Mouse (Mus musculus): ENCODE measurements around the gene Epha6.
"Not testable (repeated sequence)": the region's sequence is repeated elsewhere in the genome, so short reads cannot be mapped to it uniquely, and the experiment has no call there.

Epha6 gene

GRCm38 (mm10) chr16:60006857-60007568 lies 598.3 kb downstream of the Epha6 start:
- in situ Hi-C loops (cut with MboI, MseI): no loop called here

DNA sequence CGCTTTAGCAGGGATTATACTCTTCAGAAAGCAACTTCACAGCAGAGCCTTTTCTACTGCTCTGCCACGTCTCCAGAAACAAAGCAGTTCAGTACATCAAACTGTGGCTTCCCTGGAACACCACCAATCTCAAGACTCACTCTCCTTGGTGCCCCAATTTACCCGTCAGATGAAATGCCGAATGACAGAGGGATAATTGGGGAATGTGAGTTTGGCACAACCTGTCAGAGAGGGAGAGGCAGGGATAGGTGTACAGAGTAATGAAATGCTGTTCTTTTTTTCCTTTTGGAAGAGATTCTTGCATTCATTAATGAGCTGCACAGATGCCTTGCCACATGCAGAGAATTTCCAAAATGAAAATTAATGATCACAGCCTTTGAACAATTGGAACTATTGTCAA lies 635.5 kb downstream of the Epha6 start:
- in situ Hi-C loops (cut with MboI, MseI): no loop called here

GRCm38 (mm10) chr16:59955731-59956130 lies 649.6 kb downstream of the Epha6 start:
- in situ Hi-C loops (cut with MboI, MseI): loop anchor here (10.0 kb wide), 1 partner anchor 449 kb away; no protein-coding TSS in a partner anchor

- in situ Hi-C loops (cut with MboI, MseI): loop anchor here (5.0 kb wide), 1 partner anchor 51 kb away; no protein-coding TSS in a partner anchor
These were observed 681.6 kb downstream of the Epha6 start for GRCm38 (mm10) chr16:59923696-59924095.

DNA sequence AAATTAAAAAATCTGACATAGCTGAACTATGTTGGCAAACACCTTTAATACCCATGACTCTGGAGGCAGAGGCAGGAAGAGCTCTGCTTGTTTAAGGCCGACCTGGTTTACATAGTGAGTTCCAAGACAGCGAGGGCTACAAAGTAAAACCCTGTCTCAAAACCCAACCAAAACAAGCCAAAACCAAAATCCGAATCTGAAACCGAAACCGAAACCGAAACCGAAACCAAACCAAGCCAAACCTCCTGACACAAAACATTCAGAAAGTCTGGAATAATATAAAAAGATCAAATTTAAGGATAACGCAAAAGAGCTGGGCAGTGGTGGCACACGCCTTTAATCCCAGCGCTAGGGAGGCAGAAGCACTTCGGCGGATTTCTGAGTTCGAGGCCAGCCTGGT lies 725.3 kb downstream of the Epha6 start:
- in situ Hi-C loops (cut with MboI, MseI): no loop called here

DNA sequence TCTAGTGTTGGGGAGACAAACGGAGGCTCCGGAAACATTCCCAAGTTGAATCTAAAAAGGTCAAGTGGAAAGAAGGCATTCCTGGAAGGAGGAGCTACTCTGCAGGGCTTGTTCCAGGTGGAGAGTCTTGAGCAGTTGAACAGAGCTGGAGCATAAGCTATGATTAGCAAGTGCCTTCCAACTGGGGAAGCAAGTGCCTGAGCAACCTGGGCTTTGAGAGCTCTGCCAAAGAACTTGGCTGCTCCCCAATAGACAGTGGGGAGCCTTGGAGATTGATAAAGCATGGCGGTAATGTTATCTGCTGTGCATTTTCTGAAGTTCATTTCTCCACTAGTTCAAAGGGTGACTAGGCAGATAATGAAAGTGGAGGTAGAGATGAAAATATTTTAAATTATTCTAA lies 733.5 kb downstream of the Epha6 start:
- in situ Hi-C loops (cut with MboI, MseI): loop anchor here (5.0 kb wide), 1 partner anchor 51 kb away; no protein-coding TSS in a partner anchor

DNA sequence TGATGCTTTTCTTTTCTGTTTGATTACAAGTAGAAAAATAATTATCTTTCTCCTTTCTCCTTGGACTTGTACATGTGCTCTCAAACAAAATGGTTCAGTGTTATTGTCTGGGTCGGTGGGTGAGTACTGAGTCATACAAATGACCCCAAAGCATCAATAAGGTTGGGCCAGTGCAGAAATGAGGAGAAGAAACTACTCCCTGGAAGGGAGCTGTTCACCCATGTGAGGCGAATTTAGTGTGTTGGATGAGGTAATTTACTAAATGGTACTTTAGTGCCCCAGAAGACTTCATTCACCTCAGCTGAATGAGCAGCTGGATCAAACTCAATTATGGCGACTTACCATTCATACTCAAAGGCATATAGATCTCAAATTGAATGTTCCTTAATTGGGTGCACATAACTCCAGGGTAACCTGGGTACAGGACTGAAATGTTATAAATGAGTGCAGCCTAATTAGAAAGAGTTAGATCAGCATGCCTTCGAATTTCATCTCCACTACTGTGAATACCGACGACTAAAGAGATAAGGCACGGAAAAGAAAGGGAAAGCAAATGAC lies 751.1 kb downstream of the Epha6 start:
- in situ Hi-C loops (cut with MboI, MseI): no loop called here

DNA sequence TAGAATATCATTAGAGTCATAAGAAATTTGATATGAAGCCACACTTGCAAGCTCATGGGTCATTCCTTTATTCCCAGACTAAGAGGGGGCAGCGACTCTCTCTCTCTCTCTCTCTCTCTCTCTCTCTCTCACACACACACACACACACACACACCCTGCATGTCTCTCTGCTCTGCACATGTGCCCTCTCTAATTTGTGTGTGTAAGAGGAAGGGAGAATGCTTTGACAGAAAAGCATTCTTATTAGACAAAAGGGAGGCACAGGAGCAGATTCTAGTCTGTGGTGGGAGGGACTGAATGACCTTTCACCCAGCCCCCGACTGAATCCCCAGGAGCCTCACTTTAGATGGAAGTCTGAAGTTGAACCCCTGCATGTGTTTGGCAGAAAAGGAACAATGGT lies 752.6 kb downstream of the Epha6 start:
- in situ Hi-C loops (cut with MboI, MseI): no loop called here

- in situ Hi-C loops (cut with MboI, MseI): no loop called here
These were observed 758.8 kb downstream of the Epha6 start for GRCm38 (mm10) chr16:59846574-59846973.

- in situ Hi-C loops (cut with MboI, MseI): no loop called here
These were observed 768.6 kb downstream of the Epha6 start for GRCm38 (mm10) chr16:59836778-59837177.

GRCm38 (mm10) chr16:59836304-59836703 lies 769.0 kb downstream of the Epha6 start:
- in situ Hi-C loops (cut with MboI, MseI): no loop called here

DNA sequence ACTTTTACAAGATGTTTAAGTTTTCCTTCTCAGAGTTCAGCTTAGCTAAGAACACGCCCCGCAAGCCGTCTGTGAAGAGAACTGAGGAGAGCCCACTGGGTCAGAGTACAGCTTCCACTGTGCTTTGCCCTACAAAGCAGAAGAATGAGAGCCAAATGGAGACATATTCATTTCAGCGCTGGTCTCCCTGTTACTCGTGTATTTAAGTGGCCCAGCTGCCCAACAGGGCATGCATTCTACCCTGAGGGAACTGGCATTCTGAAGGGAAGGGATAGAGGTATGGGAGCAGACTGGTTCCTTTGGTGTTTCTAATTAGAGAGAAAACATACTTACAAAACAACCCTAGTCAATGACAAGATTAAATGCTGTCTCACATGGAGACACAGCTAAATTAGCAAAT lies 772.9 kb downstream of the Epha6 start:
- in situ Hi-C loops (cut with MboI, MseI): no loop called here

GRCm38 (mm10) chr16:59829655-59830054 lies 775.7 kb downstream of the Epha6 start:
- in situ Hi-C loops (cut with MboI, MseI): no loop called here

GRCm38 (mm10) chr16:59799790-59800189 lies 805.5 kb downstream of the Epha6 start:
- in situ Hi-C loops (cut with MboI, MseI): not testable (repeated sequence)

DNA sequence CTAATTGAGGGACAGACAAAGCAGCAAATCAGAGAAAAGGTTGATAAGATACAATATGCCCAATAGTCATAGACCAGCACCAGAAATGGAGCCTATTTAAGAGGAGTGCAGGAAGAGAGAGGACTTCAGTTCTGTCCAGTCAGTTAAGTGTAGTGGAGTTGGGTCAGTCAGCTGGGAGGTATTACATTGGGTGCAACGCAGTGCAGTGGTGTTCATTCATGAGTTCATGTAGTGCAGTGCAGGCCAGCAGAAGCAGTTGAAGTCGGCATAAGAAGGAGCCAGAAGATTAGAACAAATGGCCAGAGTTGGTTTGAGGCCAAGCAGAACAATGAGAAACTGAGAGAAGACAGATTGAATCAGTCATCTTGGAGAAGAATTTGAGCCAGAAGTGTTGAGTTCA lies 833.0 kb downstream of the Epha6 start:
- in situ Hi-C loops (cut with MboI, MseI): no loop called here

GRCm38 (mm10) chr16:59770421-59770820 lies 834.9 kb downstream of the Epha6 start:
- in situ Hi-C loops (cut with MboI, MseI): no loop called here

- in situ Hi-C loops (cut with MboI, MseI): no loop called here
These were observed 835.4 kb downstream of the Epha6 start for GRCm38 (mm10) chr16:59769936-59770335.

DNA sequence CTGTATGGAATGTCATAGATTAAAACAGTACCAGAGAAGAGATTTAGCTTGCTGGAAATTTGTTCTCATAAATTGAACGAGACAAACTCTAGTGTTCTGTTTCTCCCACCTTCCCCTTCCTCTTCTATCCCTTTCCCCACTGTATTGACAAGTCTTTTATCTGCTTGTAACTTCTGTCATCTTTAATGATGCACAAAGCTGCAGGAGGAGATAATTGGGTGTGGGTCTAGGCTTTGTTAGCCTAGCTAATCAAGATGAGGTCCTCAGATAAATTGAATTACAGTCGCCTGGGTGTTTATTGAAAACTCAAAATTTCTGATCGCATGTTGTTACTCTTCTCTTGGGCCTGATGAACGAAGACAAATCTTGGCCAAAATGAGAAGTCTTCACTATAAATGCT lies 844.5 kb downstream of the Epha6 start:
- in situ Hi-C loops (cut with MboI, MseI): no loop called here

- in situ Hi-C loops (cut with MboI, MseI): no loop called here
These were observed 854.4 kb downstream of the Epha6 start for GRCm38 (mm10) chr16:59750905-59751304.

- in situ Hi-C loops (cut with MboI, MseI): no loop called here
These were observed 861.7 kb downstream of the Epha6 start for GRCm38 (mm10) chr16:59743669-59744068.

DNA sequence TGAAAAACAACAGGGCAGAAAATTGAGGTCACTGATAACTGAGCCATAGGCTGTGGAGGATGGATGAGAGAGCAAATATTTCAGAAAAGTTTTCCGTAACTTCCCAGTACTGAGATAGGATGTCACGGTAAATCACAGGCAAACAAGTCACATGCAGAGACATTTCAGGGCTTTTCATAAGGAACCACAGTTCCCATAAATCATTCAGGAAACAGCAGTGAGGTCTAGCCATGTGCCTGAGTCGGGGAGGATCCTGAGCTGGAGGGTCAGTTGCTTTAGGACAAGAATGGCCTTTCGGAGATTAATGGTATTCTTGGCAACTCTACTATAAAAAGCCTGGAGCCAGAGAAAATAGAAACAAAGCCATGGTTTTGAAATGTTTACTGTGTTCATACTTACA lies 889.8 kb downstream of the Epha6 start:
- in situ Hi-C loops (cut with MboI, MseI): no loop called here

- in situ Hi-C loops (cut with MboI, MseI): no loop called here
These were observed 912.1 kb downstream of the Epha6 start for GRCm38 (mm10) chr16:59693230-59693629.

GRCm38 (mm10) chr16:59689120-59689519 lies 916.2 kb downstream of the Epha6 start:
- in situ Hi-C loops (cut with MboI, MseI): no loop called here
